In the genomic region with DNA sequence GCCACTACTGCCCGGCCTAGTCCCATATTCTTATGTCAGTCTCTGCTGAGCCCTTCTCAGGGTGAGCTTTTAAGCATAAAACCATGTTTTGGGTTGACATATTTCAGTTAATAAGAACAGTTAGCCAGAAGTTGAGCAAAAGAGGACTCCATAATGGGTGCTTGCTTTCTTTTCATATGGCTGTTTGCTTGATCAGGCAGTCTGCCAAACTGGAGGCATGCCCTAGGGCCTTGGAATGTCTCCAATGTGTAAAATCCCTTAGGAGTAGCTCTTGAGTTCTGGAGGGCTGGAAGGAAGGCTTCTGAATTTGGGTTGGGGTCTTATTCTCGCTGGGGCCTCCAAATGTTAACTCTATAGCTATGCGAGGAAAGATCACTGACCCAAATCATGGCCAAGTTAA, we compare ENCODE assay signal across 20 mouse cellular contexts. TPM values are rescaled to one million over a fixed set of nuclear protein-coding genes. Genes with fewer than 3 reads are reported as not detected.
A peak's percentile ranks its signal among the peaks of the same experiment; 100 is the strongest.
DNase-seq lines count a peak whose midpoint lies in the region; TF ChIP-seq lines count a peak whose summit lies in the region.
"Had no signal": no experiment of that assay in that cellular context is flagged by ENCODE, and none has a peak within 500 bp of the region (broad histone marks: within the 10 kb centered on the region; RNA-seq: fewer than 3 reads in every experiment).

No protein-coding gene starts in this region.

- intact Hi-C loops in heart, postnatal 10 days (cut with DNase I), result no loop called here

- 70% methylated on average over 3 of the region's 3 CpGs for WGBS in lung, adult 2 months

- TF ChIP-seq CTCF in lung, adult 2 months (IDR thresholded peaks at IDR 0.05; ENCODE audit: insufficient read depth, low read length), result no peak
- no peak for TF ChIP-seq CTCF in brain, embryonic 14.5 days (IDR thresholded peaks at IDR 0.05; ENCODE audit: borderline replicate concordance, extremely low read depth, insufficient read depth, insufficient read length)

- DNase-seq in lung, adult 18-20 months, result peak; percentile 52 to 53
- no peak for DNase-seq in lung, adult 2 months
- DNase-seq in brain, embryonic 14.5 days (ENCODE audit: low read depth), result peak; percentile 72
- DNase-seq in lung, postnatal 10 days, result peak; percentile 57
- no peak for DNase-seq in heart, postnatal 10 days
- DNase-seq in cerebellum, postnatal 14 days, result no peak
- DNase-seq in layer of hippocampus, adult 9-11 months, result no peak
- DNase-seq: cerebellum, adult 11-12 months; cerebellum, postnatal 36 days; gastrocnemius, postnatal 14 days; heart, adult 18-20 months; heart, postnatal 36 days; kidney, adult 11 months; liver, postnatal 0 days; thymus, postnatal 36 days had no signal

- H3K4me3 ChIP-seq in lung, adult 2 months (replicated peaks; ENCODE audit: extremely low read depth, low read depth, low read length), result no peak overlapping the region
- H3K4me3 ChIP-seq: forebrain, embryonic 13.5 days; heart, embryonic 13.5 days; hindbrain, embryonic 13.5 days; kidney, embryonic 15.5 days; limb, embryonic 12.5 days had no signal

- TF ChIP-seq POLR2A in lung, adult 2 months (IDR thresholded peaks at IDR 0.05; ENCODE audit: borderline replicate concordance, extremely low read depth, low read depth, low read length), result no peak
- TF ChIP-seq POLR2A in brain, embryonic 14.5 days (IDR thresholded peaks at IDR 0.05; ENCODE audit: borderline replicate concordance, extremely low read depth, insufficient read depth, insufficient read length, poor library complexity, severe bottlenecking), result no peak

- no peaks in the 10 kb centered on the region for H3K4me1 ChIP-seq in lung, adult 2 months (ENCODE audit: control insufficient read depth, insufficient read depth, low read length)
- H3K4me1 ChIP-seq: forebrain, embryonic 13.5 days; hindbrain, embryonic 13.5 days; kidney, embryonic 15.5 days; limb, embryonic 12.5 days had no signal

RNA-seq across cellular contexts. Expression of a gene that starts 5.9 kb away (rescaled TPM):
- 11.0 and 14.6 TPM in 2 replicates for polyA plus RNA-seq in lung, adult 2 months (2012; rRNA removed)
- 25.5 and 33.7 TPM in 2 replicates for polyA plus RNA-seq in brain, embryonic 14.5 days (2012; rRNA removed)
- 10 to 100 TPM; 32.3 to 34.3 TPM for total RNA-seq in heart, postnatal 10 days (2021)

Comparison
In these comparisons a context has a peak if more than half of its experiments do, and no peak if none do; other contexts are left out.
1. DNase-seq: peak in lung, adult 18-20 months (2 of 2), brain, embryonic 14.5 days (single experiment) and lung, postnatal 10 days (single experiment); none in lung, adult 2 months (single experiment), heart, postnatal 10 days (0 of 2), cerebellum, postnatal 14 days (0 of 2) and layer of hippocampus, adult 9-11 months (single experiment).